Mouse (Mus musculus): Measurements from ENCODE around the gene Mpv17l.
"Not testable (repeated sequence)": the region's sequence is repeated elsewhere in the genome, so short reads cannot be mapped to it uniquely, and the experiment has no call there.

The Mpv17l gene

GRCm38 (mm10) chr16:13940139-13940846 is 37.3 kb downstream of the Mpv17l start:
- no peak for DNase-seq (ENCODE audit: low read depth)

- no peak for DNase-seq (ENCODE audit: low read depth)
Measured at GRCm38 (mm10) chr16:13940847-13941395, 38.0 kb downstream of the Mpv17l start.

GRCm38 (mm10) chr16:13944178-13944577 is 41.2 kb downstream of the Mpv17l start:
- DNase-seq (ENCODE audit: low read depth), result no peak

GRCm38 (mm10) chr16:13944752-13945151 is 41.8 kb downstream of the Mpv17l start:
- no peak for DNase-seq (ENCODE audit: low read depth)

- DNase-seq (ENCODE audit: low read depth), result no peak
Measured at GRCm38 (mm10) chr16:13945153-13945552, 42.2 kb downstream of the Mpv17l start.

GRCm38 (mm10) chr16:13946306-13946705 is 43.3 kb downstream of the Mpv17l start:
- DNase-seq (ENCODE audit: low read depth), result no peak

- no peak for DNase-seq (ENCODE audit: low read depth)
Measured at GRCm38 (mm10) chr16:13951245-13951644, 48.3 kb downstream of the Mpv17l start.

- peak; percentile 9 for DNase-seq (ENCODE audit: low read depth)
Measured at GRCm38 (mm10) chr16:13962053-13962452, 59.1 kb downstream of the Mpv17l start.

- DNase-seq (ENCODE audit: low read depth), result peak; percentile 34
Measured at GRCm38 (mm10) chr16:13969096-13969495, 66.1 kb downstream of the Mpv17l start.

GRCm38 (mm10) chr16:13972051-13972450 is 69.1 kb downstream of the Mpv17l start:
- no peak for DNase-seq (ENCODE audit: low read depth)

GRCm38 (mm10) chr16:13976358-13976896 is 73.5 kb downstream of the Mpv17l start:
- not testable (repeated sequence) for DNase-seq (ENCODE audit: low read depth)

- DNase-seq (ENCODE audit: low read depth), result not testable (repeated sequence)
Measured at GRCm38 (mm10) chr16:13977026-13977425, 74.1 kb downstream of the Mpv17l start.

GRCm38 (mm10) chr16:13981726-13982125 is 78.8 kb downstream of the Mpv17l start:
- DNase-seq (ENCODE audit: low read depth), result not testable (repeated sequence)

GRCm38 (mm10) chr16:13983161-13983560 is 80.2 kb downstream of the Mpv17l start:
- no peak for DNase-seq (ENCODE audit: low read depth)

- no peak for DNase-seq (ENCODE audit: low read depth)
Measured at GRCm38 (mm10) chr16:13986197-13986573, 83.2 kb downstream of the Mpv17l start.

- no peak for DNase-seq (ENCODE audit: low read depth)
Measured at GRCm38 (mm10) chr16:13986574-13987478, 83.9 kb downstream of the Mpv17l start, which contains the start of the genes 2900011O08Rik and Ifitm7. TSS of gene 2900011O08Rik (plus strand) at chr16:13986604. TSS of gene Ifitm7 (minus strand) at chr16:13986888.

- DNase-seq (ENCODE audit: low read depth), result peak; percentile 32
Measured at GRCm38 (mm10) chr16:13992518-13993248, 89.7 kb downstream of the Mpv17l start.

GRCm38 (mm10) chr16:13994076-13994475 is 91.1 kb downstream of the Mpv17l start:
- no peak for DNase-seq (ENCODE audit: low read depth)

- no peak for DNase-seq (ENCODE audit: low read depth)
Measured at GRCm38 (mm10) chr16:13994502-13994901, 91.5 kb downstream of the Mpv17l start.
